Mouse (Mus musculus): Measurements from ENCODE around the gene Fcf1.

- TF ChIP-seq CTCF (IDR thresholded peaks at IDR 0.05; ENCODE audit: control insufficient read depth, insufficient read depth, insufficient replicate concordance, low read depth, low read length): no peak
- no peak for TF ChIP-seq POLR2A (IDR thresholded peaks at IDR 0.05; ENCODE audit: control insufficient read depth, low read depth, low read length)
These were observed 39.1 kb downstream of the Fcf1 start for GRCm38 (mm10) chr12:85009776-85010175.

Data from testis, adult 2 months (tissue).